Comparison of ENCODE assay signal across 7 mouse cellular contexts in the genomic region with DNA sequence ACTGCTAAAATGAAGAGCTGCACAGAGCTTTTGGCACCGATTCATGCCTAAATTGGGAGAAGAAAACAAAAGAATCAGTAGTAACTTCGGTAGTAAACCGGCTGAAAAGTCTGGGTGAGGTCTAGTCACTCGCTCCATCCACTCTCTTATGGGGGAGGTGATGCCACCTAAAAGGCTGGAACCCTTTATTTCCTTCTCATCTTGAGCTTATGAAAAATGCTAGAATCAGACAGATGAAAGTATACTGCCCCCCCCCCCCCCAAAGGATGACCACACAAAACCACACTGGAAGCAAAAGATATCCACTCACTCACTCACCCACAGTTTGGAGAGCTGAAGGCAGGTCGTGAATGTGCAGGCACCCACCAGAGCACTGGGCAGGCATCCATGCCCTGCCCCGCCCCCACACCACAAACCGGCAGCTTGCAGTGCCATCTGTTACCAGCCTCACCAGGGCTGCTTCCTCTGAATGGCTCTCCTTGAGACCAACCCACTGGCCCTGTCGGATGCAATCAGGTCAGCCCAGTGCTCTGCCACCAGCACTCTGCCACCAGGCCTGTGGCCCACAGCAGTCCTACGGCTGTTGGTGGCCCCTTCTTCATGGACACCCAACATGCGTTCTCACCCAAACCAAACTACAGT. TPM values are rescaled to one million over a fixed set of nuclear protein-coding genes. Genes with fewer than 3 reads are reported as not detected.
DNase-seq lines count a peak whose midpoint lies in the region; ATAC-seq and TF ChIP-seq lines count a peak whose summit lies in the region.

No protein-coding gene starts in this region.

- H3K9ac ChIP-seq in neural tube, embryonic 11.5 days (ENCODE audit: low read length): no peak overlapping the region
- H3K9ac ChIP-seq in forebrain, postnatal 0 days: no peak overlapping the region
- H3K9ac ChIP-seq in midbrain, embryonic 12.5 days (replicated peaks): peak overlapping the region; percentile 39
- peak overlapping the region; percentile 23; the same call in 1 of the 2 replicates for H3K9ac ChIP-seq in stomach, postnatal 0 days (ENCODE audit: low read length)

- H3K4me2 ChIP-seq in neural tube, embryonic 11.5 days (ENCODE audit: low read depth): peak overlapping the region; percentile 21
- no peak overlapping the region for H3K4me2 ChIP-seq in forebrain, postnatal 0 days (ENCODE audit: low read depth)
- peak overlapping the region; percentile 31 for H3K4me2 ChIP-seq in midbrain, embryonic 12.5 days (replicated peaks)
- peak overlapping the region; percentile 23 for H3K4me2 ChIP-seq in stomach, postnatal 0 days (replicated peaks; ENCODE audit: low read depth)

- peak; percentile 45; the same call in 1 of the 2 replicates for TF ChIP-seq POLR2A in cerebellum, adult 2 months (IDR thresholded peaks at IDR 0.05; ENCODE audit: borderline replicate concordance, insufficient read depth, low read length)

- no peak for TF ChIP-seq EP300 in stomach, postnatal 0 days (optimal IDR thresholded peaks at IDR 0.05)

- TF ChIP-seq CTCF in cerebellum, adult 2 months (IDR thresholded peaks at IDR 0.05; ENCODE audit: borderline replicate concordance, insufficient read depth, low read depth, low read length): no peak
- TF ChIP-seq CTCF in forebrain, postnatal 0 days (IDR thresholded peaks at IDR 0.05; ENCODE audit: low read depth): no peak
- TF ChIP-seq CTCF in stomach, postnatal 0 days (IDR thresholded peaks at IDR 0.05; ENCODE audit: low read depth): no peak

- DNase-seq in neural tube, embryonic 11.5 days (ENCODE audit: low spot score): peak; percentile 60
- no peak for DNase-seq in neural tube, embryonic 10.5 days (ENCODE audit: extremely low spot score, low spot score)
- peak; percentile 99 for DNase-seq in cerebellum, adult 2 months
- peak; percentile 78 for DNase-seq in forebrain, postnatal 0 days
- DNase-seq in layer of hippocampus, adult 18-20 months (ENCODE audit: low spot score in 2 of 2): peak; percentile 76 to 88
- DNase-seq in stomach, postnatal 0 days (ENCODE audit: low spot score): peak; percentile 47

- WGBS in neural tube, embryonic 11.5 days: 52% methylated on average over 10 of the region's 10 CpGs
- 5% methylated on average over 10 of the region's 10 CpGs for WGBS in cerebellum, adult 2 months
- WGBS in forebrain, postnatal 0 days: 15% methylated on average over 10 of the region's 10 CpGs
- WGBS in midbrain, embryonic 12.5 days: 55% methylated on average over 10 of the region's 10 CpGs
- WGBS in stomach, postnatal 0 days: 51% methylated on average over 10 of the region's 10 CpGs

- no peaks in the 10 kb centered on the region for H3K27me3 ChIP-seq in neural tube, embryonic 11.5 days (ENCODE audit: control insufficient read depth, insufficient read depth, low read length)
- H3K27me3 ChIP-seq in cerebellum, adult 2 months (ENCODE audit: control insufficient read depth, insufficient read depth, low read length): no peaks in the 10 kb centered on the region
- H3K27me3 ChIP-seq in forebrain, postnatal 0 days (ENCODE audit: insufficient read depth, low read length): no peaks in the 10 kb centered on the region
- H3K27me3 ChIP-seq in midbrain, embryonic 12.5 days: peaks cover 15% of the 10 kb centered on the region; the same call in 1 of the 2 replicates
- H3K27me3 ChIP-seq in stomach, postnatal 0 days (ENCODE audit: control insufficient read depth, insufficient read depth, low read length): no peaks in the 10 kb centered on the region

- no peaks in the 10 kb centered on the region for H3K9me3 ChIP-seq in neural tube, embryonic 11.5 days (ENCODE audit: control insufficient read depth, low read length)
- H3K9me3 ChIP-seq in forebrain, postnatal 0 days (ENCODE audit: low read length): no peaks in the 10 kb centered on the region
- H3K9me3 ChIP-seq in midbrain, embryonic 12.5 days: no peaks in the 10 kb centered on the region
- no peaks in the 10 kb centered on the region for H3K9me3 ChIP-seq in stomach, postnatal 0 days (ENCODE audit: control insufficient read depth, low read length)

- no peak overlapping the region for H3K4me3 ChIP-seq in neural tube, embryonic 11.5 days (ENCODE audit: low read depth, low read length)
- peak overlapping the region; percentile 16 for H3K4me3 ChIP-seq in cerebellum, adult 2 months (replicated peaks; ENCODE audit: insufficient read depth, low read depth, low read length)
- no peak overlapping the region for H3K4me3 ChIP-seq in forebrain, postnatal 0 days (ENCODE audit: low read depth, low read length)
- no peak overlapping the region for H3K4me3 ChIP-seq in midbrain, embryonic 12.5 days
- H3K4me3 ChIP-seq in stomach, postnatal 0 days (ENCODE audit: low read depth, low read length): no peak overlapping the region

- H3K27ac ChIP-seq in neural tube, embryonic 11.5 days (ENCODE audit: low read depth, low read length): peak overlapping the region; percentile 62
- peak overlapping the region; percentile 57 for H3K27ac ChIP-seq in cerebellum, adult 2 months (ENCODE audit: insufficient read depth, low read length)
- 0 out of 2 replicates have a peak overlapping the region, but pooled peaks have one; percentile 9 for H3K27ac ChIP-seq in forebrain, postnatal 0 days (ENCODE audit: low read depth, low read length)
- peak overlapping the region; percentile 73 for H3K27ac ChIP-seq in midbrain, embryonic 12.5 days (replicated peaks)
- H3K27ac ChIP-seq in stomach, postnatal 0 days (replicated peaks): peak overlapping the region; percentile 73

- H3K36me3 ChIP-seq in neural tube, embryonic 11.5 days (ENCODE audit: control insufficient read depth, insufficient read depth, low read length): peaks cover 2% of the 10 kb centered on the region; the same call in 1 of the 2 replicates
- H3K36me3 ChIP-seq in forebrain, postnatal 0 days (ENCODE audit: insufficient read depth): no peaks in the 10 kb centered on the region
- H3K36me3 ChIP-seq in midbrain, embryonic 12.5 days: no peaks in the 10 kb centered on the region
- no peaks in the 10 kb centered on the region for H3K36me3 ChIP-seq in stomach, postnatal 0 days (ENCODE audit: control insufficient read depth, insufficient read depth, low read length)

- ATAC-seq in neural tube, embryonic 11.5 days (ENCODE audit: insufficient read depth, low FRiP score, low TSS enrichment): peak; percentile 48
- peak; percentile 85 for ATAC-seq in forebrain, postnatal 0 days
- peak; percentile 24 for ATAC-seq in midbrain, embryonic 12.5 days (ENCODE audit: low FRiP score, low read depth)
- peak; percentile 45 for ATAC-seq in stomach, postnatal 0 days (ENCODE audit: low FRiP score, low TSS enrichment)

- H3K4me1 ChIP-seq in neural tube, embryonic 11.5 days (ENCODE audit: control insufficient read depth, insufficient read depth, low read length): peaks cover 76% of the 10 kb centered on the region
- peaks cover 50% of the 10 kb centered on the region for H3K4me1 ChIP-seq in cerebellum, adult 2 months (ENCODE audit: control insufficient read depth, insufficient read depth, low read length)
- peaks cover 13% of the 10 kb centered on the region for H3K4me1 ChIP-seq in forebrain, postnatal 0 days (ENCODE audit: insufficient read depth)
- peaks cover 89% of the 10 kb centered on the region for H3K4me1 ChIP-seq in midbrain, embryonic 12.5 days
- H3K4me1 ChIP-seq in stomach, postnatal 0 days (replicated peaks; ENCODE audit: control insufficient read depth, insufficient read depth): peaks cover 14% of the 10 kb centered on the region; the same call in 1 of the 2 replicates

RNA-seq across cellular contexts. Expression of a gene that starts 21.0 kb away (rescaled TPM):
- polyA plus RNA-seq in neural tube, embryonic 11.5 days (2014; fragmentation: Nextera tagmentation; extraction: Ambion mirVana): 22.8 and 24.2 TPM in 2 replicates
- 63.6 and 63.7 TPM in 2 replicates for polyA plus RNA-seq in cerebellum, adult 2 months (2012; rRNA removed)
- 11.7 and 26.5 TPM in 2 replicates for total RNA-seq in forebrain, postnatal 0 days (2014; rRNA removed)
- 2.7 and 4.8 TPM in 2 replicates for polyA plus RNA-seq in forebrain, postnatal 0 days (2015; fragmentation: Nextera tagmentation; extraction: Ambion mirVana)
- total RNA-seq in layer of hippocampus, adult 18-20 months (2021): 10 to 100 TPM; 43.0 to 50.2 TPM
- 18.6 and 24.5 TPM in 2 replicates for polyA plus RNA-seq in midbrain, embryonic 12.5 days (2016; fragmentation: Nextera tagmentation; extraction: Ambion mirVana)
- 8.4 and 8.5 TPM in 2 replicates for polyA plus RNA-seq in stomach, postnatal 0 days (2015; fragmentation: Nextera tagmentation; extraction: Ambion mirVana)

RNA-seq across cellular contexts. Expression of a gene that starts 55.3 kb away (rescaled TPM):
- 22.2 and 26.3 TPM in 2 replicates for polyA plus RNA-seq in neural tube, embryonic 11.5 days (2014; fragmentation: Nextera tagmentation; extraction: Ambion mirVana)
- 18.4 and 18.6 TPM in 2 replicates for polyA plus RNA-seq in cerebellum, adult 2 months (2012; rRNA removed)
- total RNA-seq in forebrain, postnatal 0 days (2014; rRNA removed): 9.3 and 12.2 TPM in 2 replicates
- polyA plus RNA-seq in forebrain, postnatal 0 days (2015; fragmentation: Nextera tagmentation; extraction: Ambion mirVana): 7.4 and 8.0 TPM in 2 replicates
- 1 to 10 TPM; 8.1 to 8.8 TPM for total RNA-seq in layer of hippocampus, adult 18-20 months (2021)
- 23.5 and 24.8 TPM in 2 replicates for polyA plus RNA-seq in midbrain, embryonic 12.5 days (2016; fragmentation: Nextera tagmentation; extraction: Ambion mirVana)
- 9.3 TPM in 2 replicates for polyA plus RNA-seq in stomach, postnatal 0 days (2015; fragmentation: Nextera tagmentation; extraction: Ambion mirVana)

Comparison
In these comparisons a context has a peak if more than half of its experiments do, and no peak if none do; other contexts are left out.
1. ATAC-seq: peak in every context shown above with its lines; median percentile 85 in forebrain, postnatal 0 days; 48 in neural tube, embryonic 11.5 days; 45 in stomach, postnatal 0 days; 24 in midbrain, embryonic 12.5 days.
2. H3K27ac ChIP-seq: peak in every context shown above with its lines; median percentile 73 in midbrain, embryonic 12.5 days; 73 in stomach, postnatal 0 days; 62 in neural tube, embryonic 11.5 days; 57 in cerebellum, adult 2 months; 9 in forebrain, postnatal 0 days.
3. H3K9ac ChIP-seq: peak in midbrain, embryonic 12.5 days (single experiment) and stomach, postnatal 0 days (single experiment); none in neural tube, embryonic 11.5 days (single experiment) and forebrain, postnatal 0 days (single experiment).